Mouse (Mus musculus) liver, embryonic 13.5 days (tissue): Measurements from ENCODE around the gene Chst15. TPM values are rescaled to one million over a fixed set of nuclear protein-coding genes. Genes with fewer than 3 reads are reported as not detected.

Experiments
- ATAC-seq: fragments of 200-750 bp; cut with Nextera tagmentation; 2 replicates; pipeline ENCODE4 v1.8.0; 2017; ENCODE audit warnings: low read depth, mild to moderate bottlenecking, moderate number of reproducible peaks, moderate library complexity
- DNase-seq: peaks from one replicate; pipeline ENCODE4 v3.0.0; 2022
- H3K27ac ChIP-seq: fragments of 300-500 bp; sonication (generic); 2 replicates; pipeline ENCODE4 v1.5.1; 2015; ENCODE audit warnings: moderate library complexity, mild to moderate bottlenecking, inconsistent platforms
- H3K27me3 ChIP-seq: fragments of 300-500 bp; sonication (generic); 2 replicates; pipeline ENCODE4 v1.6.1; 2015; ENCODE audit warnings: mild to moderate bottlenecking, inconsistent platforms
- H3K36me3 ChIP-seq: fragments of 300-500 bp; sonication (generic); 2 replicates; pipeline ENCODE4 v1.6.1; 2015; ENCODE audit warnings: mild to moderate bottlenecking, inconsistent platforms
- H3K4me1 ChIP-seq: fragments of 300-500 bp; sonication (generic); replicated peaks from 2 replicates; pipeline ENCODE4 v1.6.1; 2015; ENCODE audit warnings: inconsistent platforms
- H3K4me2 ChIP-seq: fragments of 300-500 bp; sonication (generic); 2 replicates; pipeline ENCODE4 v1.6.1; 2015; ENCODE audit warnings: inconsistent platforms, mild to moderate bottlenecking, moderate library complexity
- H3K4me3 ChIP-seq: fragments of 300-500 bp; sonication (generic); replicated peaks from 2 replicates; pipeline ENCODE4 v1.5.1; 2015; ENCODE audit warnings: mild to moderate bottlenecking, inconsistent platforms
- H3K9ac ChIP-seq: fragments of 300-500 bp; sonication (generic); 2 replicates; pipeline ENCODE4 v1.6.1; 2015; ENCODE audit warnings: mild to moderate bottlenecking, inconsistent platforms
- H3K9me3 ChIP-seq: fragments of 300-500 bp; sonication (generic); replicated peaks from 2 replicates; pipeline ENCODE4 v1.6.1; 2016; ENCODE audit warnings: inconsistent platforms
- WGBS: fragments of 180-500 bp; shearing (Covaris S2); methylation state at CpG from one replicate; pipeline ENCODE4 v1.1.7; 2015; ENCODE audit not compliant: insufficient replicate concordance; 5-methylcytosine and 5-hydroxymethylcytosine counted together
- polyA plus RNA-seq: library from polyadenylated mRNA; unstranded; fragments of >200 nt; fragmentation: Nextera tagmentation; extraction: Ambion mirVana; gene quantifications from 2 replicates; pipeline ENCODE4 v1.2.1, GENCODE M21; 2015

The Chst15 gene
- polyA plus RNA-seq, 1 experiment from 2014 or later, result 4.6 TPM

DNA sequence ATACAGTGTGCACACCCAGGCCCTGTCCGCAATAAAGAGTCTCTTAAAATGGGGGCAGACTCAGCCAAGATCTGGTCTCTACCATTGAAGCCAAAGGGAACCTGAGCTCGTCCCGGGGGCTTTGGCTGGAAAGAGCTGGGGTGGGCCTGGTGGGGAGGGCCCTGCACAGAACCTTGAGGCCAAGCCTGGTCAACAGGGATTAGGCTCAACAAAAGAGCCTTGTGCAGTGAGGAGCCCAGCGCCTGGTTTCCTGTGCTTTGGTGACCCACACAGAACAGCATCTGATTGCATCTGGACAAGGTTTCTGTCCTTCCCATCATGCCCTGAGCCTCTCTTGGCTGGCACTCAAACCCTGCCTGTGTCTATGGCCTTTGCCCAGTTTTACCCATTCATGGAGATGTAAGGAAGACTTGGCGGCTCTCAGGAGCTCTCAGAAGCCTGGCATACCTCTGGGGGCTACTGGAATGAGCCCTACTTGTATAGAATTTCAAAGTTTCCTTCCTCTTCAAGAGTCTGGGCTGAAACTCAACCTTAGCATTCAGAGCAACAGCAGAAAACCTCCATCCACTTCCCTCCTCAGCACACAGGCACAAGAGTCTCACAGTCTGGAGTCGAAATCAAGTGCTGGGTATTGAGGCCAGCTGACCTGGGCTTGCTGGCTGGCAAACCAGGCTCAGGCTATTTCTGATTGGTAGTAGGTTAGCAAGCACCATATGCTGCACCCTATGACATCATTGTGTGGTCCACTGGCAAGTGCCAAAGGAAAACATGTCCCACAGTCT is 104.9 kb downstream of the Chst15 start:
- no peak overlapping the region for H3K4me3 ChIP-seq
- H3K4me2 ChIP-seq, result no peak overlapping the region
- H3K27ac ChIP-seq, result no peak overlapping the region
- 0 out of 2 replicates have a peak, but pooled peaks cover 2% of the 10 kb centered on the region for H3K27me3 ChIP-seq
- DNase-seq, result no peak
- H3K36me3 ChIP-seq, result no peaks in the 10 kb centered on the region
- H3K9me3 ChIP-seq, result no peaks in the 10 kb centered on the region
- no peak overlapping the region for H3K9ac ChIP-seq
- no peak for ATAC-seq
- WGBS, result 67% methylated on average over 6 of the region's 6 CpGs
- no peaks in the 10 kb centered on the region for H3K4me1 ChIP-seq

GRCm38 (mm10) chr7:132210616-132211015 is 106.4 kb downstream of the Chst15 start:
- Histone ChIP-seq H3K27ac (no peak overlapping the region), H3K36me3 (no peaks in the 10 kb centered on the region), H3K9ac (no peak overlapping the region), H3K27me3 (0 out of 2 replicates have a peak, but pooled peaks cover 2% of the 10 kb centered on the region), H3K4me1 (no peaks in the 10 kb centered on the region), H3K4me2 (no peak overlapping the region), H3K9me3 (no peaks in the 10 kb centered on the region), H3K4me3 (no peak overlapping the region)
- ATAC-seq (no peak), DNase-seq (no peak)
- WGBS, result 70% methylated on average over 5 of the region's 5 CpGs

GRCm38 (mm10) chr7:132208946-132209651 is 107.9 kb downstream of the Chst15 start:
- DNase-seq (no peak), ATAC-seq (no peak)
- no peak overlapping the region for H3K4me3 ChIP-seq
- H3K27ac ChIP-seq, result no peak overlapping the region
- no peaks in the 10 kb centered on the region for H3K9me3 ChIP-seq
- 66% methylated on average over 9 of the region's 9 CpGs for WGBS
- H3K27me3 ChIP-seq, result 0 out of 2 replicates have a peak, but pooled peaks cover 2% of the 10 kb centered on the region
- no peak overlapping the region for H3K9ac ChIP-seq
- H3K4me2 ChIP-seq, result no peak overlapping the region
- no peaks in the 10 kb centered on the region for H3K36me3 ChIP-seq
- no peaks in the 10 kb centered on the region for H3K4me1 ChIP-seq

- DNase-seq (no peak), ATAC-seq (no peak)
- no peaks in the 10 kb centered on the region for H3K4me1 ChIP-seq
- no peaks in the 10 kb centered on the region for H3K9me3 ChIP-seq
- H3K36me3 ChIP-seq, result no peaks in the 10 kb centered on the region
- no peak overlapping the region for H3K4me2 ChIP-seq
- no peak overlapping the region for H3K27ac ChIP-seq
- H3K27me3 ChIP-seq, result no peaks in the 10 kb centered on the region
- 18% methylated on average over 1 of the region's 1 CpGs for WGBS
- H3K9ac ChIP-seq, result no peak overlapping the region
- H3K4me3 ChIP-seq, result no peak overlapping the region
Observed at GRCm38 (mm10) chr7:132204073-132204612, 112.9 kb downstream of the Chst15 start.

GRCm38 (mm10) chr7:132199686-132200085 is 117.3 kb downstream of the Chst15 start:
- ATAC-seq (no peak), DNase-seq (no peak)
- Histone ChIP-seq H3K4me2 (no peak overlapping the region), H3K9ac (no peak overlapping the region), H3K9me3 (no peaks in the 10 kb centered on the region), H3K4me1 (no peaks in the 10 kb centered on the region), H3K4me3 (no peak overlapping the region), H3K27ac (no peak overlapping the region), H3K36me3 (no peaks in the 10 kb centered on the region), H3K27me3 (no peaks in the 10 kb centered on the region)
- 50% methylated on average over 6 of the region's 6 CpGs for WGBS

- no peaks in the 10 kb centered on the region for H3K27me3 ChIP-seq
- WGBS, result 68% methylated on average over 1 of the region's 1 CpGs
- H3K4me1 ChIP-seq, result no peaks in the 10 kb centered on the region
- no peak overlapping the region for H3K4me2 ChIP-seq
- no peak overlapping the region for H3K4me3 ChIP-seq
- H3K36me3 ChIP-seq, result no peaks in the 10 kb centered on the region
- no peak overlapping the region for H3K27ac ChIP-seq
- no peak overlapping the region for H3K9ac ChIP-seq
- DNase-seq (no peak), ATAC-seq (no peak)
- H3K9me3 ChIP-seq, result no peaks in the 10 kb centered on the region
Observed at GRCm38 (mm10) chr7:132198806-132199205, 118.2 kb downstream of the Chst15 start.

GRCm38 (mm10) chr7:132197817-132198475 is 119.1 kb downstream of the Chst15 start:
- Histone ChIP-seq H3K27me3 (no peaks in the 10 kb centered on the region), H3K27ac (no peak overlapping the region), H3K4me3 (no peak overlapping the region), H3K9ac (no peak overlapping the region), H3K4me2 (no peak overlapping the region), H3K36me3 (no peaks in the 10 kb centered on the region), H3K4me1 (no peaks in the 10 kb centered on the region), H3K9me3 (no peaks in the 10 kb centered on the region)
- WGBS, result 30% methylated on average over 7 of the region's 7 CpGs
- no peak for ATAC-seq
- no peak for DNase-seq

GRCm38 (mm10) chr7:132196581-132196980 is 120.4 kb downstream of the Chst15 start:
- Histone ChIP-seq H3K4me2 (no peak overlapping the region), H3K9ac (no peak overlapping the region), H3K27ac (no peak overlapping the region), H3K27me3 (no peaks in the 10 kb centered on the region), H3K9me3 (no peaks in the 10 kb centered on the region), H3K4me3 (no peak overlapping the region), H3K4me1 (no peaks in the 10 kb centered on the region), H3K36me3 (no peaks in the 10 kb centered on the region)
- no peak for DNase-seq
- ATAC-seq, result no peak
- WGBS, result 54% methylated on average over 1 of the region's 1 CpGs

GRCm38 (mm10) chr7:132193606-132194005 is 123.4 kb downstream of the Chst15 start:
- DNase-seq (no peak), ATAC-seq (no peak)
- Histone ChIP-seq H3K4me3 (no peak overlapping the region), H3K4me2 (no peak overlapping the region), H3K9ac (no peak overlapping the region), H3K4me1 (no peaks in the 10 kb centered on the region), H3K9me3 (no peaks in the 10 kb centered on the region), H3K27ac (no peak overlapping the region), H3K27me3 (no peaks in the 10 kb centered on the region), H3K36me3 (no peaks in the 10 kb centered on the region)
- 83% methylated on average over 2 of the region's 2 CpGs for WGBS

DNA sequence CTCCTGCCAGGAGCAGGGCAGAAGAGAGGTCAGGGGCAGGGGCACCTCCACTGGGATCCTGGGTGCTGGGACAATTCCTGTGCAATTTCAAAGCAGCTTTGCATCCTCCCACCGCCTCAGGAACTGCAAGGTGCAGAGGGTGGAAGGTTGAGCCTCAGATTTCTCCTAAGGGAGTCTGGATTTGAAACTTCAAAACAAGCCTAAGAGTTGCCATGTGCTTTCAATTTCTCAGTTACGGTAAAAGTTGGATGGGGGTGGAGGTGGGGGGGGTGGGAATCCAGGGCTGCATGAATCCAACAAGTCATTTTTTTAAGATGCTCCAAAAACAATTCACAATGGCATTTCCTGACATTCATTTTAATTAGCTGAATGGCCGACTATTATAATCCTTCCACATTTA is 129.6 kb downstream of the Chst15 start:
- Histone ChIP-seq H3K36me3 (no peaks in the 10 kb centered on the region), H3K9me3 (no peaks in the 10 kb centered on the region), H3K27me3 (no peaks in the 10 kb centered on the region), H3K27ac (no peak overlapping the region), H3K4me3 (no peak overlapping the region), H3K4me1 (no peaks in the 10 kb centered on the region), H3K9ac (no peak overlapping the region), H3K4me2 (no peak overlapping the region)
- DNase-seq (no peak), ATAC-seq (no peak)
- 56% methylated on average over 3 of the region's 3 CpGs for WGBS
